Mouse (Mus musculus) E14TG2a.4 (cell line): ENCODE measurements at regions not wholly inside any gene's neighbourhood (a gene's known extent, or its start where the extent isn't known, plus 50 kb on each side); places are given as distances from the start of the nearest gene placed in this dataset.
A peak's percentile ranks its signal among the peaks of the same experiment; 100 is the strongest.

Experiments used
- H3K27me3 ChIP-seq: 2 replicates; pipeline ENCODE4 v1.6.1; 2014; ENCODE audit warnings: low read length, control low read depth; ENCODE audit not compliant: insufficient read depth
- H3K36me3 ChIP-seq: 2 replicates; pipeline ENCODE4 v1.6.1; 2014; ENCODE audit warnings: low read length, control low read depth; ENCODE audit not compliant: insufficient read depth
- H3K4me1 ChIP-seq: replicated peaks from 2 replicates; pipeline ENCODE4 v1.6.1; 2014; ENCODE audit warnings: low read depth, low read length, control low read depth
- H3K4me3 ChIP-seq: replicated peaks from 2 replicates; pipeline ENCODE4 v1.5.1; 2014; ENCODE audit warnings: mild to moderate bottlenecking, low read length
- H3K9me3 ChIP-seq: 2 replicates; pipeline ENCODE4 v1.6.1; 2014; ENCODE audit warnings: low read length, control low read depth
- CTCF ChIP-seq: conservative IDR thresholded peaks from 2 replicates; pipeline ENCODE4 v1.5.1; 2014; ENCODE audit warnings: low read length
- NANOG ChIP-seq: IDR thresholded peaks from 2 replicates; pipeline ENCODE4 v1.6.1; 2014; ENCODE audit warnings: borderline replicate concordance, low read length, mixed read lengths
- POU5F1 ChIP-seq: IDR thresholded peaks from 2 replicates; pipeline ENCODE4 v1.6.1; 2014; ENCODE audit warnings: low read length, borderline replicate concordance

DNA sequence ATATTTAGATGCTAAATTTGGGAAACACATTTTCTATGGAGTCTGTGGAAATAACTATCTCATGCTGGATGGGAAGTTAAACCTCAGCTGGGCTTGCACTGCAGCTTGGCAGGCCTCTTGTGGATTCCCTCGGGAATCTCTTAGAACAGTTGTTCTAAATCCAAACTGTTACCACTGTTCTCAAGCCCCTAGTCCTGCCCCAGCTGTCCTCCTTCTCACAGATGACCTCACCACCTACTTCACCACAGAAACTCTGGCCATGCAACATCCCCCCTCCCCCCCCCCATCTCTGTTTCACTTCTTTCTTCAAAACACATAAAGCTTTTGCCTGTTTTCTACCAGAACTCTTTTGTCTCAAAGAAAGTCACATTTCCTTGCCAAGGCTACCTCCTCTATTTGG, 136.6 kb upstream of the Wdr44 start:
- Histone ChIP-seq H3K4me1 (no peaks in the 10 kb centered on the region), H3K4me3 (no peak overlapping the region), H3K9me3 (no peaks in the 10 kb centered on the region), H3K36me3 (no peaks in the 10 kb centered on the region), H3K27me3 (no peaks in the 10 kb centered on the region)
- no peak for TF ChIP-seq POU5F1
- no peak for TF ChIP-seq NANOG
- TF ChIP-seq CTCF: no peak

DNA sequence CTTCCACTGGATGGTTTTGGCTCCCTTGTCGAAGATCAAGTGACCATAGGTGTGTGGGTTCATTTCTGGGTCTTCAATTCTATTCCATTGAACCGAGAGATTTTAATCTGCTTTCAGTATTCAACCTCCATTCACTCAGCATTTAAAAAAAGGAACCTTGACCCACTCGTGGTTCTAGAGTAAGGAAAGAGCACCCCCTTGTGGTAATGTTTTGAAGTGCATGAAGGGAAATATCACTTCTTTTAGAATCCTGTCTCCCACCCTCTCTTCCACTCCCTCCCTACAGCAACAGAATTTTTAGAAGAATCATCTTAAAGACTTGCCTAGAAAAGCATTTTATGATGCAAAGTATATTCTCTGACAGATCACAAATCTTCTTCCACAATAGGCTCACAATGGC, 127.3 kb upstream of the Wdr44 start:
- no peaks in the 10 kb centered on the region for H3K4me1 ChIP-seq
- no peaks in the 10 kb centered on the region for H3K27me3 ChIP-seq
- no peak overlapping the region for H3K4me3 ChIP-seq
- TF ChIP-seq CTCF: peak; percentile 48
- no peak for TF ChIP-seq NANOG
- no peak for TF ChIP-seq POU5F1
- no peaks in the 10 kb centered on the region for H3K36me3 ChIP-seq
- no peaks in the 10 kb centered on the region for H3K9me3 ChIP-seq
